Mouse (Mus musculus) lung, postnatal 0 days (tissue): Measurements from ENCODE around the gene Hes5. TPM values are rescaled to one million over a fixed set of nuclear protein-coding genes. Genes with fewer than 3 reads are reported as not detected.
A peak's percentile ranks its signal among the peaks of the same experiment; 100 is the strongest.

Source experiments
- ATAC-seq: fragments of 200-750 bp; cut with Nextera tagmentation; 2 replicates; pipeline ENCODE4 v1.8.0; 2017; ENCODE audit warnings: moderate library complexity
- DNase-seq: peaks from one replicate; pipeline ENCODE4 v3.0.0-alpha.2; 2016; ENCODE audit warnings: low spot score
- H3K27ac ChIP-seq: fragments of 300-500 bp; sonication (generic); 2 replicates; pipeline ENCODE4 v1.5.1; 2014; ENCODE audit warnings: antibody characterized with exemption, mild to moderate bottlenecking, low read length, mixed read lengths
- H3K27me3 ChIP-seq: fragments of 300-500 bp; sonication (generic); replicated peaks from 2 replicates; pipeline ENCODE4 v1.6.1; 2014; ENCODE audit warnings: low read length, mixed read lengths; ENCODE audit not compliant: insufficient read depth
- H3K36me3 ChIP-seq: fragments of 300-500 bp; sonication (generic); 2 replicates; pipeline ENCODE4 v1.6.1; 2014; ENCODE audit warnings: low read length, mixed read lengths; ENCODE audit not compliant: insufficient read depth
- H3K4me1 ChIP-seq: fragments of 300-500 bp; sonication (generic); 2 replicates; pipeline ENCODE4 v1.6.1; 2014; ENCODE audit warnings: antibody characterized with exemption, low read depth, low read length, mixed read lengths; ENCODE audit not compliant: insufficient read depth
- H3K4me2 ChIP-seq: fragments of 300-500 bp; sonication (generic); replicated peaks from 2 replicates; pipeline ENCODE4 v1.6.1; 2014; ENCODE audit warnings: low read depth, mild to moderate bottlenecking, low read length, moderate library complexity, mixed read lengths
- H3K4me3 ChIP-seq: fragments of 300-500 bp; sonication (generic); 2 replicates; pipeline ENCODE4 v1.5.1; 2014; ENCODE audit warnings: low read depth, low read length
- H3K9ac ChIP-seq: fragments of 300-500 bp; sonication (generic); replicated peaks from 2 replicates; pipeline ENCODE4 v1.6.1; 2014; ENCODE audit warnings: low read depth, mild to moderate bottlenecking
- H3K9me3 ChIP-seq: fragments of 300-500 bp; sonication (generic); 2 replicates; pipeline ENCODE4 v1.6.1; 2016; ENCODE audit warnings: low read length, mixed read lengths
- CTCF ChIP-seq: IDR thresholded peaks from 2 replicates; pipeline ENCODE4 v1.5.1; 2016; ENCODE audit warnings: antibody characterized with exemption, mild to moderate bottlenecking
- EP300 ChIP-seq: IDR thresholded peaks from 2 replicates; pipeline ENCODE4 v1.6.1; 2016; ENCODE audit warnings: antibody characterized with exemption, mild to moderate bottlenecking, control low read depth
- WGBS: fragments of 180-500 bp; shearing (Covaris S2); extraction: QIAGEN DNeasy Blood & Tissue Kit; methylation state at CpG from one replicate; pipeline ENCODE4 v1.1.7; 2014; 5-methylcytosine and 5-hydroxymethylcytosine counted together
- polyA plus RNA-seq: library from polyadenylated mRNA; unstranded; fragments of >200 nt; fragmentation: Nextera tagmentation; extraction: Ambion mirVana; gene quantifications from 2 replicates; pipeline ENCODE4 v1.2.1, GENCODE M21; 2015

The Hes5 gene
- polyA plus RNA-seq, 1 experiment from 2014 or later: 0.10 TPM

DNA sequence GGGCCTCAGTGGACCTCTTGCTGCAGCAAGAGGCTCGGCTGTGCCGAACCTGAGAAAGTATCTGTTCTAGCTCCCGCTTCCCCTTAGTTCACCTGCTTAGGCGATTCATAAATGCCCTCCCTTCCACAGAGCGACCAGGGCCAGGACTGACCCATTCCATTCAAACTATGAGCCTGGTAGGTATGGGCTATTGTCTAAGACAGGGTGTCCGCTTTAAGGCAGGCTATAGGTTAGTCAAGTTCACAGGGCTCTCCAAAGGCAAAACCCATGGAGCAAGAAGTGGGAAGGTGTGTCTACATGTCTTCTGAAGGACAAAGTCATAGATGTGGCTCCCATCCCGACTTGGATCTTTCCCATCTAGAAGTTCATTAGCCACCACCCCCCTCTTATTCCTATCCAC, 2.0 kb downstream of the Hes5 start:
- DNase-seq: no peak
- H3K27me3 ChIP-seq: peaks cover 51% of the 10 kb centered on the region
- no peak overlapping the region for H3K4me3 ChIP-seq
- H3K9ac ChIP-seq: no peak overlapping the region
- peaks cover 3% of the 10 kb centered on the region; the same call in 1 of the 2 replicates for H3K4me1 ChIP-seq
- no peak for TF ChIP-seq EP300
- TF ChIP-seq CTCF: no peak
- 79% methylated on average over 7 of the region's 7 CpGs for WGBS
- H3K27ac ChIP-seq: no peak overlapping the region
- no peak overlapping the region for H3K4me2 ChIP-seq
- no peak for ATAC-seq
- H3K36me3 ChIP-seq: no peaks in the 10 kb centered on the region
- no peaks in the 10 kb centered on the region for H3K9me3 ChIP-seq

DNA sequence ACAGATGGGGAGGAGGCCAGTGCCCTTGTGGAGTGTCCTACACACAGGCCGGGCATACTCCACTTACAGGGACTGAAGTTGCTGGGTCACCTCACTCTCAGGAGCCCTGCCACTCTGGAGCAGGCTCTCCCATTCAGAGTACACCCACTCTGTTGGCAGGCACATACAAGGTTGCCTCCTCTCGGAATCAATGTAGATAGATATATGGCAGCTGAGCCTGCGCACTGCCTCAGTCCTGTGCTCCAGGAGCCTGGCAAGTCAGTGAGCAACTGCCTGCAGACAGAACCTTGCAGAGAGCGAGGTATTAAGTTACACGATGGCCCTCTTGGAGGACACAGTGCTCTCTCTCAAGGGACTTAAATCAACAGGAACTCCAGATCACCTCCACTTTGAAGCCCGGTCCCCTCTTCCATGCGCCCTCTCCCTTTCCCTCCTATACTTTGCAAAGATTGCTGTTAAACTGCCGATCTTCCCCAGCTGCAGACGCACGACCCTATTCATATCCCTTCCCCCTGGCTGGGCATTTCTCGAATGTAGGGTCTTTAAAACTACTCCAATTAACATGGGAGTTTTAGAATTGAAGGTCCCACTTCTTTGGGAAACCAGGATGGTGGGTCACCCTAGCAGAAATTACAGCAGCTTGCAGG, 2.6 kb downstream of the Hes5 start:
- Histone ChIP-seq H3K9ac (peak overlapping the region; percentile 56; the same call in 1 of the 2 replicates), H3K36me3 (no peaks in the 10 kb centered on the region), H3K9me3 (no peaks in the 10 kb centered on the region), H3K27ac (no peak overlapping the region), H3K27me3 (peaks cover 48% of the 10 kb centered on the region), H3K4me2 (peak overlapping the region; percentile 81), H3K4me3 (peak overlapping the region; percentile 82), H3K4me1 (peaks cover 3% of the 10 kb centered on the region; the same call in 1 of the 2 replicates)
- DNase-seq: no peak
- TF ChIP-seq EP300 (no peak), CTCF (no peak)
- ATAC-seq: no peak
- 37% methylated on average over 11 of the region's 11 CpGs for WGBS

DNA sequence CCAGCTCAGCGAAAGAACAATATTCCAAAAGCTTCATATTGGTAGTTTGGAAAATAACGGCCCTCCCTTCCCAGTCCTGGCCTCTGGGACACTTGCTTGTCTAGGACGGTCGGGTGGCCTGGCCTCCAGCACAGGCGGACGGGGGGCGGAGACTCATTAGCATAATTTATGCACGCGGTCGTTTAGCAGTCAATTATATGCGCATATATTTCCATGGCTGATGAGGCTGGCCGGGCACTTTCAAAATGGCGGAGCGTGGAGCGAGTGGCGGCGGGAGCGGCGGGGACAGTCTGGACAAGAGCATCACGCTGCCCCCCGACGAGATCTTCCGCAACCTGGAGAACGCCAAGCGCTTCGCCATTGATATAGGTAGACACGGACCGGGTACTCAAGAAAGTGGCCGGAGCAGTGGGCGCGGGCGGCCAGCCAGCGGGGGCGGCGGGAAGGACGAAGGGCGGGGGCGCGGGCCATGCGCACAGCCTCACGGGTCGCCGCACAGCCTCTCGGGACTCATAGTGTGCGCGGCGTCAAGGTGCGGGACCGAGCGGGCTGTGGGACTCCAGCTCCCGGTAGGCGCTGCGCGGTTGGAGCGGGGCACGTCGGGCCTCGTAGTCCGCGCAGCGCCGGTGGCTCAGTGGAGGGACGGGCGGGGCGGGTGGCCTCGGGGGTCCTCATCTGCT, 3.3 kb downstream of the Hes5 start, which contains the start of gene Pank4:
Pank4 (plus strand) TSS at position 223 of the 680 bp plus-strand sequence.
- Histone ChIP-seq H3K4me3 (peak within 1 kb of the TSS; percentile 82), H3K9ac (peak within 1 kb of the TSS; percentile 56), H3K27ac (peak within 1 kb of the TSS; percentile 83), H3K4me1 (peaks cover 3% of the 10 kb centered on the region; the same call in 1 of the 2 replicates), H3K27me3 (peaks cover 41% of the 10 kb centered on the region), H3K9me3 (no peaks in the 10 kb centered on the region), H3K36me3 (no peaks in the 10 kb centered on the region), H3K4me2 (peak within 1 kb of the TSS; percentile 81)
- no peak for TF ChIP-seq CTCF
- TF ChIP-seq EP300: no peak
- WGBS: 1% methylated on average over 45 of the region's 66 CpGs
- DNase-seq (peak; percentile 97), ATAC-seq (peak; percentile 96)

DNA sequence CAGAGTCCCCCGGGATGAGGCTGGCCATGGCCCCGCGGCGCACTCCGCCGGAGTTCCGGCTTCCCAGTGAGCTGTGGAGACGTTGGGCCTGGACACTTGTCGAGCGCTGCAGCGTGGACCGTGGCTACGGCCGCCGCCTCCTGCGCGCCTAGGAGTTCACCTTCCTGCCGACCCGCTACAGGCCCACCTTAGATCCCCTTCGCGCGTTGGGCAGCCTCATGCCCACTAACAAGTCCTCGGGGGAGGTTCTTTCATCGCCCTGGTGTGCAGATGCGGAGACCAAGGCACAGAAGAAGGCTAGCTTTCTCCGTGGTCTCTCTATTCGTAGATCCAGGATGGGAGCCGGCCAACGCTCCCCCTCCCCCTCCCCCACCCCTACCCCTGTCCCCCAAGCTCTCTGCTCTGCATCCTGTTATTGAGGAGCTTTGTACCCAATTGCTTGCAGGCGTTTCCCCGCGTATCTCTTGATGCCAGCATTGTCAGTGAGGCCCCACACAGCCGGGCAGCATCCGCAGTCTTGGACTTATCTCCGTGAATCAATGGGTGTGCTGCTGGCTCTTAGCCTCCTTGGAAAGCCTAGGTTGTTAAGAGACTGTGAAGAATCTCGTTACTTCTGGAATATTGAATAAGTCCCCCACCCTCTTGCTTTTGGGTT, 4.0 kb downstream of the Hes5 start:
- H3K9ac ChIP-seq: peak overlapping the region; percentile 56
- H3K27ac ChIP-seq: peak overlapping the region; percentile 83; the same call in 1 of the 2 replicates
- peaks cover 4% of the 10 kb centered on the region; the same call in 1 of the 2 replicates for H3K36me3 ChIP-seq
- WGBS: 1% methylated on average over 35 of the region's 36 CpGs
- no peaks in the 10 kb centered on the region for H3K9me3 ChIP-seq
- no peak for ATAC-seq
- H3K27me3 ChIP-seq: peaks cover 34% of the 10 kb centered on the region
- H3K4me1 ChIP-seq: peaks cover 3% of the 10 kb centered on the region; the same call in 1 of the 2 replicates
- TF ChIP-seq EP300: no peak
- TF ChIP-seq CTCF: no peak
- H3K4me2 ChIP-seq: peak overlapping the region; percentile 81
- DNase-seq: no peak
- H3K4me3 ChIP-seq: peak overlapping the region; percentile 82

DNA sequence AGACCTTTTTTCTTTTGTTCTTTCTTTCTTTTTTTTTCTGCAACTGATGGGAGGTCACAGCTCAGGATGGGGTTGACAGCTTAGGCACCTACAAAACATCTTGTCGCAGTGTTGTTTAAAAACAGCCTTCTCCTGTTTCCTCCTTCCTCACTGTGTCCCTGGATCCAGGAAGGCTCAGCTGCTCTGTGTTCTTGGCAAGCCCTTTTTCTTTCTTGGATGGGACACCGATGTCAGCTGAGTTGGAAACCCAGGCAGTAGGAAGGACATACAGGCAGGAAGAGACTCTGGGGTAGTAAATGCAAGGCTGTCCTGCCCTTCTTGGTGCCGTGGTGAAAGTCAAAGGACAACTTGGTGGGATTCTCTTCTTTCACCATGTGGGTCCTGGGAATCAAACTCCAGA, 5.1 kb downstream of the Hes5 start:
- ATAC-seq: no peak
- H3K4me1 ChIP-seq: peaks cover 3% of the 10 kb centered on the region; the same call in 1 of the 2 replicates
- no peak overlapping the region for H3K4me3 ChIP-seq
- H3K9ac ChIP-seq: no peak overlapping the region
- H3K27ac ChIP-seq: no peak overlapping the region
- WGBS: 43% methylated on average over 3 of the region's 3 CpGs
- no peak overlapping the region for H3K4me2 ChIP-seq
- DNase-seq: no peak
- peaks cover 15% of the 10 kb centered on the region for H3K36me3 ChIP-seq
- H3K27me3 ChIP-seq: peaks cover 23% of the 10 kb centered on the region
- no peak for TF ChIP-seq EP300
- no peak for TF ChIP-seq CTCF
- H3K9me3 ChIP-seq: no peaks in the 10 kb centered on the region

DNA sequence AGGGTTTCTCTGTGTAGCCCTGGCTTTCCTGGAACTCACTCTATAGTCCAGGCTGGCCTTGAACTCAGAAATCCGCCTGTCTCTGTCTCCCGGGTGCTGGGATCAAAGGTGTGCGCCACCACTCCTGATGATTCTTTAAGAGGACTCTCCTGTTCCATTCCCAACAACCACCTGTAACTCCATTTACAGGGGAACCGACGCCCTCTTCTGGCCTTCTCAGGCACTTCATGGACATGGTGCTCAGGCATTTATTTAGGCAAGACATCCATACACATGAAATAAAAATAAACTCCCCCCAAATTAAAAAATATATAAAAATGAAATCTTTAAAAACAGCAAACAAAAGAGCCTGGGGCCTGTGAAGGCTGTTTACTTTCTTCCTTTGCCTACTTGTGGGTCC, 6.5 kb downstream of the Hes5 start:
- H3K27ac ChIP-seq: no peak overlapping the region
- no peaks in the 10 kb centered on the region for H3K9me3 ChIP-seq
- no peak overlapping the region for H3K4me3 ChIP-seq
- no peak overlapping the region for H3K4me2 ChIP-seq
- peaks cover 26% of the 10 kb centered on the region for H3K36me3 ChIP-seq
- ATAC-seq (no peak), DNase-seq (peak; percentile 54)
- TF ChIP-seq EP300 (no peak), CTCF (peak; percentile 62)
- H3K9ac ChIP-seq: no peak overlapping the region
- peaks cover 3% of the 10 kb centered on the region; the same call in 1 of the 2 replicates for H3K4me1 ChIP-seq
- WGBS: 65% methylated on average over 5 of the region's 5 CpGs
- peaks cover 10% of the 10 kb centered on the region; the same call in 1 of the 2 replicates for H3K27me3 ChIP-seq
